Mouse (Mus musculus) left cerebral cortex, adult 18-20 months (tissue): Measurements from ENCODE around the gene Dgcr6. TPM values are rescaled to one million over a fixed set of nuclear protein-coding genes. Genes with fewer than 3 reads are reported as not detected.
A peak's percentile ranks its signal among the peaks of the same experiment; 100 is the strongest.
"Not testable (repeated sequence)": the region's sequence is repeated elsewhere in the genome, so short reads cannot be mapped to it uniquely, and the experiment has no call there.

Experiments
- DNase-seq, 2 experiments: peaks; one replicate each; pipeline ENCODE4 v3.0.0; 2021 to 2022; ENCODE audit warnings: low spot score in 2 of 2, mixed read lengths in 1 of 2
- long read RNA-seq, 2 experiments: library from polyadenylated mRNA; stranded (forward); transcript quantifications; one replicate each; pipeline ENCODE4 v2.0.0; 2021
- total RNA-seq, 2 experiments: library from RNA; stranded (reverse); gene quantifications; 2 replicates each; pipeline ENCODE4 v1.2.3; 2021

Gene Dgcr6
- 10 to 100 TPM; 90.4 to 92.7 TPM for total RNA-seq
- long read RNA-seq, experiment 1, transcript Dgcr6-206 (5 exons, 1,086 nt) = major isoform, 88 of 138 reads
- long read RNA-seq, experiment 1, transcript Dgcr6-201 (5 exons, 1,050 nt) = minor isoform, 25 of 138 reads
- long read RNA-seq, experiment 1, partial matches to known transcripts = 12 of 138 reads
- long read RNA-seq, experiment 1, other reads (novel, unspliced or antisense) = 10 of 138 reads
- long read RNA-seq, experiment 2, transcript Dgcr6-206 (5 exons, 1,086 nt) = major isoform, 69 of 116 reads
- long read RNA-seq, experiment 2, transcript Dgcr6-201 (5 exons, 1,050 nt) = minor isoform, 25 of 116 reads
- long read RNA-seq, experiment 2, partial matches to known transcripts = 8 of 116 reads
- long read RNA-seq, experiment 2, other reads (novel, unspliced or antisense) = 10 of 116 reads

DNA sequence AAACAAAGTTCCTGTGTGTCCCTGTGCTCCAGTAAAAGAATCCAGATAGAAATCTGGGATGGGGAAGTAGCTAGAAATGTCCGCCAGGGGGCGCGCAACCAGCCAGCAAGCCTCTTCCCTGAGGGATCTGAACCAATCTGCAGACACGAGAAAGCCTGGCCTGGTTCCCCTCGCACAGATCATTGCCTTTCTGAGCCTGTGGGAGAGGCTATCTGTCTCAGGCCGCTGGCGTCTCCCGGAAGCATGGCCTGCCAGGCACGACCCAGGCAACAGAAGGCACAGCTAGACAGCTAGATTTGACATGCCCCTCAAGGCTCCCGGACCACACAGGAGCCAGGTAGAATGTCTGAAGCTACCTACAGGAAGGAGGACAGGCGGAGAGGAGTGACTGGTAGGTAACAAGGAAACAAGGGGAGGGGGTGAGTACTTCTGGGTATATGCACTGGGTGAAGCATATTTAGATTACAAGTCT, at the start of gene Dgcr6:
Dgcr6 (plus strand) TSS at position 130 of the 472 bp plus-strand sequence.
- peak; percentile 80 to 86 for DNase-seq

- no peak for DNase-seq
Measured at GRCm38 (mm10) chr16:18004589-18004988, 48.1 kb upstream of the Dgcr6 start.

DNA sequence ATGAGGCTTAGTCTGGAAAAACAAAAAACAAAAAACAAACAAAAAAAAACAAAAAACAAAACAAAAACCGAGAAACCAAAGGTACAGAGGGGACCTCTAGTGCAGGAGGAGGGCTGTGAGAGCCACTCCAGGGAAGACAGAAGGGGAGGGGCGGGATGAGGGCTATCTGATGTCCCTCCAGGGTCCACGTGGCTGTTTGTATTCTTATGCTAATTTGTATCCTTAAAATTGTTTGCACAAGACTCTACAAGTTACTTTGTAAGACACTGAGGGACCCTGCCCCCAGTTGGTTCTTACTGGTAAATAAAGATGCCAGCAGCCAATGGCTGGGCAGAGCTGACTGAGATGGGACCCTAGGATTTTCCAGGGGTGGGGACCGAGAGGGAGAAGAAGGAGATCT, 45.6 kb upstream of the Dgcr6 start:
- DNase-seq = no peak

- no peak for DNase-seq
Measured at GRCm38 (mm10) chr16:18011101-18011500, 41.6 kb upstream of the Dgcr6 start.

DNA sequence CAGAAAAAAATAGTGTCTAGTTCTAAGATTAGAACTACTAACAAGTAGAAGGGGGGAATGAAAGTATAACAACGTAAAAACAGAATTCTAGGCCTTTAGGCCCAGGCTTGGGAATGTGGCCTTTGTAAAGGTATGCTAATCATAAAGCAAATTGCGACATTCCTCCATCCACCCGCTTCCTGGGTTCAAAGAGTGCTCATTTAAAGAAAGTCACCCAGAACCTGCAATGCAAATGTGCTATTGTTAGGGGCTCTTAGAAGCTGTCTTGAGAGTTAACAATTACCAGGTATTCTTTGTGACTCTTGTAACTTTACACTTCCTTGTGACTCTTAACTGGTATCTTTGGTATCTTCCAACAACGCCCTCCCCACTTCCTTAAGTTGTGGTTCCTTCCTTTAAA, 36.2 kb upstream of the Dgcr6 start:
- DNase-seq = not testable (repeated sequence)

- no peak for DNase-seq
Measured at GRCm38 (mm10) chr16:18022780-18023557, 29.7 kb upstream of the Dgcr6 start.

- DNase-seq = no peak
Measured at GRCm38 (mm10) chr16:18027371-18027770, 25.3 kb upstream of the Dgcr6 start.

DNA sequence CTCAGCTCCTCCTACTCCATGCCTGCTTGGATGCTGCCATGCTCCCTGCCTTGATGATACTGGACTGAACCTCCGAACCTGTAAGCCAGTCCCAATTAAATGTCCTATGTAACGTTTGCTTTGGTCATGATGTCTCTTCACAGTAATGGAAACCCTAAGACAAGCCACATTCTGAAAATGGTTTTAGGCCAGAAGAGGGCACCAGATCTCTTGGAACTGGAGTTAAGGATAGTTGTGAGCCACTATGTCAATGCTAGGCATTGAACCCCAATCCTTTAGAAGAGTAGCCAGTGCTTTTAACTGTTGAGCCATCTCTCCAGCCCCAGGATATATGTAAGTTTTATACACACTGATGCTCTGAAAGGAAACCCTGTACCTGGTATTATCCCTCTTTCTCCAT, 20.9 kb upstream of the Dgcr6 start:
- peak; percentile 25 to 43 for DNase-seq

DNA sequence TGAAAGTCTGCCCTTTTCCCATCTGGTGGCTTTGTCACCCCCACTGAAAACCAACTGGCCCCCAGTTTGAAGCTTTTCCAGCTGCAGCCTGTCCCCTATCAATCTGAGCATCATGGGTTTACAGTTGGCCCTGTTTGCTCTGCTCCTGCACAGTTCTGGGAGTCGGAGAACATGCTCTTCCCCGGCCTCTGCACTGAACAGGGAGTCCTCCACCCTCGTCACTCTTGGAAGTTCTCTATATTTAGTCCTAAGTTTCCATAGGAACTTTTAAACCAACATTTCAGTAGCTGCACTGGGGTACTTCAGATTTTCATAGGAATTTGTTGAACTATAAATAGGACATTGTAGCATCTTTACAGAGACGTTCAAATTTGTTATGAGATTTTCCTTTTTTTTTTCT, 19.4 kb upstream of the Dgcr6 start:
- peak in 1 of 2 experiments; percentile 30 for DNase-seq

- DNase-seq = no peak
Measured at GRCm38 (mm10) chr16:18034286-18034685, 18.4 kb upstream of the Dgcr6 start.

DNA sequence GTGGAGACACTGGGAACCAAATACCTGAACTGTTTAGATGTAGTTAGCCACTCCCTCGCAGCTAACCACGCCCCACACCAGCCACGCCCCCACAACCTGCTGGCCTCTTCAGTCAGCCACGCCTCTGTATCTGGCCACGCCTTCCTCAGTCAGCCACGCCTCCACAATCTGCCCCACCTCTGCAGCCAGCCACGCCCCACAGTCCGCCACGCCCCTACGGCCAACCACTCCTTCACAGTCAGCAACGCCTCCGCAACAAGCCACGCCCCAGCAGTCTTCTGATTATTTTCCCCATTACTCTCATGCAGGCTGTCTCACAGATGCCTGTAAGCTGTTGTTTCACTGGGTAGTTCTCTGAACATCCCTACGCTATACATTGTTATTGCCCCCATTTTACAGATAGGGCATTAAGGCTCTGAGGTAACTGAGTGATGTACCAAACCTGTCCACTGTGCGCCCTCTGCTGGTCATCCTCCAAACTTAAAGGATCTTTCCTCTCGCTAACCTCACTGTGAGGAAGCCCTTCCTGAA, 16.2 kb upstream of the Dgcr6 start:
- DNase-seq = peak; percentile 39 to 64

GRCm38 (mm10) chr16:18037025-18037424, 15.6 kb upstream of the Dgcr6 start:
- no peak for DNase-seq

GRCm38 (mm10) chr16:18044991-18045390, 7.7 kb upstream of the Dgcr6 start:
- DNase-seq = no peak

- DNase-seq = peak; percentile 27 to 59
Measured at GRCm38 (mm10) chr16:18047660-18048059, 5.0 kb upstream of the Dgcr6 start.

GRCm38 (mm10) chr16:18048071-18048470, 4.6 kb upstream of the Dgcr6 start:
- no peak for DNase-seq

DNA sequence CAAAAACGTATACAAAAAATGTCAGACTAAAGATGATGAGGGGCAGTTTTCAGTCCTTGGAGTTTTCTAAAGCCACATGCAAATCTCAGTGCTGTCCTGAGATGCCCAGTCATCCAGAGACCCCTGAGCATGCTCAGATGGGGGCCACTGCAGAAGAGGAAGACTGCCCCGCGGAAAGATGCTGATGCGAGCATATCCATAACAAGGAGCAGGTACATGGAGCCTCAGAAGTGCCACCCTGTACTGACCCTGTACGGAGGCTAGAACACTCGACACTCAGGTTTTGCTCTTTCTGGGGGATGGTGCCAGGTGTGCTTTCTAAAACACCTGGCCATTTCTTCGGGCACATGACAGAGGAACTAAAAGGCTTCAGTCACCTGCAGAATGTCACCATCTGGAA, 338 bp upstream of the Dgcr6 start:
- no peak for DNase-seq

DNA sequence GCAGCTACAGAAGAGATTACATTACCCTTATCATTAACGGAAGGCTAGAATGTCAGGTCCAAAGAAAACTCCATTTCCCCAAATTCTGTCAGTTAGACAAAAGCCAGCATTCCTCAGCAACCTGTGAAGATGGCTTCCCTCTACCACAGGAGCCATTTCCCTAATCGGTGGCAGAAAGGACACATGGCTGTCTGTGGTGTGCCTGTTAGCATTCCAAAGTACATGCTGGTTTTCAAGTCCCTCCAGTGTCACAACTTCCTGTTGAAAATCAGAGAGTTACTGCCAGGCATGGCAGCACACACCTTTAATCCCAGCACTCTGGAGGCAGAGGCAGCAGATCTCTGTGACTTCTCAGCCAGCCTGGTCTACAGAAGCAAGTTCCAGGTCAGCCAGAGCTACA, 3.6 kb downstream of the Dgcr6 start:
- DNase-seq = no peak

DNA sequence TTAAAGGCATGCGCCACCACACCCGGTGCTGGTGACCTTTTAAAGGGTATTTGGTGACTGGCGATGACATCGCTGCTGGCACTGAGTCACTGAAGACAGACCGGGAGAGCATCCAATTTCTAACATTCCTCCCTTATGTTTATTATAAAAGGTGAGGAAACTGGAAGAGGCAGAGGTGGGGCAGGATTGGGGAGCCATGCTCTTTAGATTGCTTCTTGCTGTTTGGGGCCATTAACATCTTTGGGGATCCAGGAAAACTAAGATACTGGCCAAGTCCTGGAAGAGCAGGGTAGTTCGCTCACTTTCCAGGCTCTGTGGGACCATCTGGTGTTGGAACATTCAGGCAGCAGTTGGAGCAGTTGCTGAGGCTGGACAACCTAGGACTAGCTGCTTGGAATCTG, 5.7 kb downstream of the Dgcr6 start:
- no peak for DNase-seq

- no peak for DNase-seq
Measured at GRCm38 (mm10) chr16:18059243-18059642, 6.6 kb downstream of the Dgcr6 start.

GRCm38 (mm10) chr16:18061201-18061600, 8.5 kb downstream of the Dgcr6 start:
- DNase-seq = no peak

DNA sequence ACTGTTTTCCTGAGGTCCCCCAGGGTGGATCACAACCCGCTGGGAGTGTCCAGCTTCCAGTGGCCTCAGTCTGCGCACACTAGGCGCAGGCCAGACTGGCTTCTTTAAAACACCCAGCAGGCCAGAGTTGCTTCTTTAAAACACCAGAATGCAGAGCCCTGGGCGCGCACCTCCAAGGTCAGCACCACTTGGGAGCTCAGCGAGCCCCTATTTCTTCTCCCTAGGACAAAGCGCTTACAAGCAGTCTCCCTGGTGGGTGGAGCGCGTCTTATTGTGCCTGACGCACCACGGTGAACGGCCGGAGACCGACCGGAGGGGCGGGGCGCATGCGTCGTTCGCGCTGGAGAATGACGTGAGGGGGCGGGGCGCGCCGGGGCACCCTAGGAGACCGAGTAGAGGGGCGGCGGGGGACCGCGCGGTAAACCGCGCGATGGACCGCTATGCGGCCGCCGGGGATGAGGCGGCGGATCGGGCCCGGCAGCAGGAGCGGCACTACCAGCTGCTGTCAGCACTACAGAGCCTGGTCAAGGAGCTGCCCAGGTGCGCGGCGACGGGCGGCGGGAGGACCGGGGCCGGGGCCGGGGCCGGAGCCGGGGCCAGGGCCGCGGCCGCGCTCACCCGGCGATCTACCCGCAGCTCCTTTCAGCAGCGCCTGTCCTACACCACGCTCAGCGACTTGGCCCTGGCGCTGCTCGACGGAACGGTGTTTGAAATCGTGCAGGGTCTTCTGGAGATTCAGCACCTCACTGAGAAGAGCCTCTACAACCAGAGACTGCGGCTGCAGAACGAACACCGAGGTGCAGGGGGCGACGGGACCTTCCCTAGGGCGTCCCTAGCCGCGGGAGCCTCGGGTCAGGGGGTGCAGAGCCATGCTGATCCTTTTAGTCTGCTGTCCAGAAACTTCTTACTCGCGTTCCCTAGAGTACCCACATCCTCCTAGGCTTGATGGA, 13.7 kb downstream of the Dgcr6 start:
- peak; percentile 94 for DNase-seq
